Comparison of ENCODE assay signal across 20 mouse cellular contexts in the genomic region with DNA sequence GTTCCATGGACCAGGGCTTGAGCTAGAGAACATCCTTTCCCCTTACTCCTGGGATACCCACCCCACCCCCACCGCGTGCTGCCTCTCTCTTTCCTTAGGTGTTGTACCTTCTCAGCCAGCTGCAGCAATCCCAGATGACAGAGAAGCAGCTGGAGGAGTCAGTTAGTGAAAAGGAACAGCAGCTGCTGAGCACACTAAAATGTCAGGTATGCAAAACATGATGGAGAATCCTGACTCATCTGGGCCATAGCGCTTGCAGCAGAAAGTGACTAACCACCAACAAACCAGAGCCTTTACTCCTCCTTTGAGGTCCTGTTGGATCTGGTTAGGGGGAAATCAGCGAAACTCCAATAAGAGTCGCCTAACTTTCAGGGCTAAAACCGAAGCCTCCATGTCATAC. TPM values are rescaled to one million over a fixed set of nuclear protein-coding genes. Genes with fewer than 3 reads are reported as not detected.
"Had no signal": no experiment of that assay in that cellular context is flagged by ENCODE, and none has a peak within 500 bp of the region (broad histone marks: within the 10 kb centered on the region; RNA-seq: fewer than 3 reads in every experiment).

No protein-coding gene starts in this region.

- H3K27me3 ChIP-seq: liver, embryonic 13.5 days; neural tube, embryonic 12.5 days; neural tube, embryonic 15.5 days had no signal

- H3K4me2 ChIP-seq: kidney, embryonic 15.5 days; limb, embryonic 13.5 days; liver, embryonic 13.5 days; midbrain, embryonic 11.5 days; midbrain, embryonic 15.5 days; neural tube, embryonic 12.5 days; neural tube, embryonic 15.5 days had no signal

- ATAC-seq: midbrain, embryonic 15.5 days had no signal

- DNase-seq: kidney, adult 8-10 months; kidney, postnatal 10 days; kidney, postnatal 36 days; liver, embryonic 13.5 days; lung, adult 2 months; lung, postnatal 14 days; lung, postnatal 4 days; right cerebral cortex, adult 18-20 months; right cerebral cortex, postnatal 14 days; right cerebral cortex, postnatal 4 days; thymus, postnatal 25 days had no signal

- H3K27ac ChIP-seq: kidney, embryonic 15.5 days; limb, embryonic 10.5 days; limb, embryonic 13.5 days; liver, embryonic 13.5 days; midbrain, embryonic 15.5 days; neural tube, embryonic 12.5 days; neural tube, embryonic 15.5 days had no signal

- H3K4me1 ChIP-seq: kidney, embryonic 15.5 days; limb, embryonic 10.5 days; limb, embryonic 13.5 days; liver, embryonic 13.5 days; midbrain, embryonic 15.5 days; neural tube, embryonic 12.5 days; neural tube, embryonic 15.5 days had no signal

- H3K9ac ChIP-seq: kidney, embryonic 15.5 days; limb, embryonic 13.5 days; liver, embryonic 13.5 days; midbrain, embryonic 15.5 days; neural tube, embryonic 12.5 days; neural tube, embryonic 15.5 days had no signal

- H3K9me3 ChIP-seq: kidney, embryonic 15.5 days; limb, embryonic 10.5 days; limb, embryonic 13.5 days; liver, embryonic 13.5 days; midbrain, embryonic 15.5 days; neural tube, embryonic 12.5 days; neural tube, embryonic 15.5 days had no signal

- H3K36me3 ChIP-seq: midbrain, embryonic 15.5 days; neural tube, embryonic 12.5 days; neural tube, embryonic 15.5 days had no signal

- H3K4me3 ChIP-seq: kidney, embryonic 15.5 days; limb, embryonic 10.5 days; limb, embryonic 13.5 days; liver, embryonic 13.5 days; midbrain, embryonic 15.5 days; neural tube, embryonic 12.5 days; neural tube, embryonic 15.5 days had no signal

RNA-seq across cellular contexts. Expression of a gene that starts 13.5 kb away (rescaled TPM):
- total RNA-seq: liver, adult 2 months; monocyte, adult 5-6 weeks had no signal
- polyA plus RNA-seq: liver, adult 2 months had no signal
